Mouse (Mus musculus) thymus, postnatal 36 days (tissue): ENCODE data around the gene Gm32742.
"Not testable (repeated sequence)": the region's sequence is repeated elsewhere in the genome, so short reads cannot be mapped to it uniquely, and the experiment has no call there.

ENCODE experiments used
- DNase-seq, 2 experiments: peaks; one replicate each; pipeline ENCODE4 v3.0.0; 2022; ENCODE audit warnings: mixed read lengths in 2 of 2

The Gm32742 gene

DNA sequence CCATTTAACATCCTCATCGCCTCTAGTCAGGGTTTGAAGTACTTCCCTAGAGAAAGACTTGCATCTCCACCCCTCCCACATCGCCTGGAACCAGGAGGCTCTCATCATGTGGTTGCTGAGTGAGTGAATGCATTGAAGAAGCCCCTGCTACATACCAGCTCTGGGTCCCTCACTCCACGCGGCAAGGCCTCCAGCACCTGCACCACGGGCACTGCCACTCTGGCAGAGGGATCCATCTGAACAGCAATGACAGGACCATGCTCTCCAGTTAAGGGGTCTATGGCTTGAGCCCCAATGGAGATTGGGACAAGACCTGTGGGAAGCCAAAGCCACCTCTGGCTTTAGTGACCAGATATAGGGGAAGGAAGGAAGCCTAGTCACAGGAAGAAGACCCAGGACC lies 18.0 kb downstream of the Gm32742 start:
- DNase-seq = no peak

DNA sequence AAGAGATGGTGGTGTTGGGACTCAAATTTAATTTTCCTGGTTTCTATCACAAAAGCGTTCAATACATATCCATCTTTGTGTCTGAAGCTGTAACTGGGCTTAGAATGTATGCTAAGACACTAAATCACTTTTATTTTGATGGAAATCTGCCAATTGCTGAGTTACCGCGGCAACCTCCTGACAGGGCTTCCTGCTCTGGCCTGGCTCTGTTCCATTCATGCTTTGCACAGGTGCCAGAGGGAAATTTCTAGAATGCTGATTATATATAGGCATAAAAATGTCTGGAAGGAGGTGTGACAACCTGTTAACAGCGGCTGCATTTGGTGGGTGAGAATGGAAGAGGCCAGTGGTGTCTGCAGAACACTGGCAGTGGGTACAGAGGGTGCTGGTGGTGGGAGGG lies 18.8 kb downstream of the Gm32742 start:
- no peak for DNase-seq

DNA sequence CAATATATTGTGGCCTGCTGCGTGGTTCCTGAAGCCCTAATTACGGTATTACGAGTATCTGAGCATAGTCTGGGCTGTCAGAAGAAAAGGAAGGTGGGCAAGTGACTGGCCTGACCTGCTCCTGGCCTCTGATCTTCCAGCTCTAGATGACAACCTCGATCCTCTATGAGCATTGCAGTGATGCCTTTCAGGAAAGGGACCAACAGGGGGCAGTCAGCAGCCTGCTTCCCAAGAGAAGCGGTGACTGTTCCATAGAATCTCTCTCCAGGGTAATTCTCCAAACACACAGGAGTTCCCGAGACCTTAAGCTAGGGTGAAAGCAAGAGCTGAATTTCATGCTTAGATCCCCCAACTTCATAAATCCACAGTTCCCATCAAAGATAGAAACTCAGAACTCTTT lies 21.1 kb downstream of the Gm32742 start:
- no peak for DNase-seq

DNA sequence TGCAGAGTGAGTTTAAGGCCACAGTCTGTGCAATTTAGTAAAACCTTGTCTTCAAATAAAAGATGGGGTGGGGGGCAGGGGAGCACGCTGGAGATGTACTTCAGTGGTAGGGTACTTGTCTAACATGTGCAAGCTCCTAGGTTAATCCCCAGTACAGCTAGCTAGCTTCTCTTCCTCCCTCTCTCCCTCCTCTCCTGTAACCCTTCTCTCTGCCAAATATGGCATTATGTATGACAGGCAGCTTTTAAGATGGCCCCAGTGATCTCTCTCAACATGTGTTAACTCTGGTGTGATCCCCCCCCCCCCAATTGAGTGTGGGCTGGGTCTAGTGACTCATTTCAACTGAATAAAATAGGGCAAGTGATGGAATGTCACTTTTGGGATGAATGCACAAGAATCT lies 21.9 kb downstream of the Gm32742 start:
- DNase-seq = no peak

DNA sequence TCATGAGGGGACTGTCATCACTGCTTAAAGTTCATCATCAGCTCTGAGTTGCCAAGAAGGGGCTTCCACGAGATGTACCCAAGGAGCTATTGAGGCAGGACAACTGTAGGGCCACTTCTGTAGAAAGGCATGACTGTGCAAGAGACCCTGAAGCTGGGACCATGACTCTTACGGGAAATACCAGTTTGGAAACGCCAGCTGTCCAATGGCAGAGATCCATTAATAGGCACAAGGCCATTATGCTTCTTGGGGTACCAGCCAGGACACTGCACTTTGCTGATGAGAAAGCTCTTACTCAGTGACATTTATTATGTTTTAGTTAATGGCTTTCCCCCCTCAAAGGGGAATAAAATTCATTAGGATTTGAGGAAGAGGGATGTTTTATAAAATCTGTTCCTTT lies 24.6 kb downstream of the Gm32742 start:
- no peak for DNase-seq

GRCm38 (mm10) chr9:51139401-51139800 lies 25.9 kb downstream of the Gm32742 start:
- not testable (repeated sequence) for DNase-seq

DNA sequence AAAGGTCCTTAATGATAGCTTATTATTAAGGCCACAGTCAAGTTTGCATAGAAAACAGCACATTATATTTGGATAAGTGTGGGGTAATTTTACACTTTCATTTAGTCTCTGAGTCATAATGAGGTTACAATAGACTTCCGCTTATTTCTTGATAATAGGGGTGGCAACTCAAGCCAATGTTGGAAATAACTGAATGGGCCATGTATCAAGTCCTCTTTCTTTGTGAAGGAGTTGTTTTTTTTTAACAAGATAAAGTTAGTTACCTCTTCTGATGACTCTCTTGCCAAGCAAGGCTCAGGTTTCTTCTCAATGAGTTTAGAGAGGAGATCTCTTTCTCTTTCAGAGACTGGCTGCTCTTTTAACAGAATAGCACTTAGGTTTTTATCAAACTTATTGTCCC lies 27.0 kb downstream of the Gm32742 start:
- no peak for DNase-seq

DNA sequence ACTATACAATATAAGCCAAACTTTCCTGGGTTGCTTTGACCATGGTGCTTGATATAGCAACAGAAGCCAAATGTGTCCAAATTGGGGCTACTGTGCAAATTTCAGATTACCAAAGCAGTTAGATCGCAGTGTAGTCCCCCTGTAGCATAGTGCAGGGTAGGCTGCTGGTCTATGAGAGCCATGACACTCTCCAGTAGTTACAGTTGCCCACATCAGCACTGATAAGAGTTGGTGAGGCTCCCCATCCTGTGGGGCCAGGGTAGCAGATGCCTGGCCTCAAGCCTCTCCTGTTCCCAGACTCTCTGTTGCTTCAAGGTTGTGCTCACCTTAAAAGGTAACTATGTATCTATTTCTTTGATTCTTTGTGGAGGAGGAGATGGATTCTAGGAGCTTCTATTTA lies 27.5 kb downstream of the Gm32742 start:
- no peak for DNase-seq

DNA sequence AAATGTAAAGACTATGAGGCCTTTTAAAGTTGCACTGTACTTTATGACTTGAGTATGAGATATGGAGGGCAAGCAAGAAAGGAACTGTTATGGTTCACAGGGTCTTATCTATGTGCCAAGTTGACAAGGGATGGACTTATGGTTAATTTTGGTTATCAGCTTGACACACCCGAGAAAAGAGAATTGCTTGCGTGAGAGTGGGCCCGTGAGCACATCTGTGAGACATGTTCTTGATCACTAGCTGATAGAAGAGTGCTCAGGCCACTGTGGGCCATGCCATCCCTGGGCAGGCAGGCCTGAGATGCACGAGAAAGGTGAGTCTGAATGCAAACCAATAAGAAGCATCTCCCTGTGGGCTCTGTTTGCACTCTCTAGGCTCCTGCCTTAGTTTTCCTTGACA lies 27.9 kb downstream of the Gm32742 start:
- no peak for DNase-seq

DNA sequence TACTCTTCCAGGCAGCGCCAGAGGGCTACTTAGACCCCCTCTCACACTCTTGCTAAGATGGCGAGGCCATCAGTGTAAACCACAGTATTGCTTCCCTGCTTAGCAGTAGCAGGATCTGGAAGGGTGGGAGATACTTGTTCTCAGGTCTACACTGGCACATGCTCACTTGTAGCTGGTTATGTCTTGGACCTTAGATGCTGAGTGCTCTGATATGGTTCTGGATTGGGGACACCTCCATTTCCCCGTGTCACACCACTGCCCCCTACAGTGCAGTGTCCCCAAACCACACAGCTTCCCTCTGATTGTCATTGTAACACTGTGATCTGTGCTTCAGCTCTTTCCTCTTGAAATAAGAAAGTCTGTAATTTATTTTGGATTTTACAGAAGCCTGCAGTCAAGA lies 28.3 kb downstream of the Gm32742 start:
- peak in 1 of 2 experiments; percentile 16 for DNase-seq

- no peak for DNase-seq
These were observed 50.5 kb downstream of the Gm32742 start for GRCm38 (mm10) chr9:51114767-51115166.

DNA sequence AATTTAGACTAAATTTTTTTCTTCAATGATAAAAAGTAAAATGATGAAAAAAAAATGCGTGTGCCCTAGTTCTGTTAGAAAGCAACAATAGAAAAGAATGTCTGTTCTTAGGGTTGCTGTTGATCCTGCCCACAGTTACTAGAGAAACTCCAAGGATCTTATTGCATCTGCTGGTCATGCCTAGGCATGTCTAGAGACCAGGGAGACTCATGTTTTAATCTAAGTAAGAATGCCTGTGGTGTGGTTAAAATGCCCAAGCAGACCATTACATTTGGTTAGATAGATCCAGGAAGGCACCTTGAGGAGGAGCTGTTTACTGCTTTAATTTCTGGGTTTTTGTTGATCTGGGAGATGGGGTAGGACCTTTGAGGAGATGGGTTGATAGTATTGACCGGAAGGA lies 59.6 kb downstream of the Gm32742 start:
- DNase-seq = no peak

- DNase-seq = peak in 1 of 2 experiments; percentile 5
These were observed 61.4 kb downstream of the Gm32742 start for GRCm38 (mm10) chr9:51103808-51104514.

DNA sequence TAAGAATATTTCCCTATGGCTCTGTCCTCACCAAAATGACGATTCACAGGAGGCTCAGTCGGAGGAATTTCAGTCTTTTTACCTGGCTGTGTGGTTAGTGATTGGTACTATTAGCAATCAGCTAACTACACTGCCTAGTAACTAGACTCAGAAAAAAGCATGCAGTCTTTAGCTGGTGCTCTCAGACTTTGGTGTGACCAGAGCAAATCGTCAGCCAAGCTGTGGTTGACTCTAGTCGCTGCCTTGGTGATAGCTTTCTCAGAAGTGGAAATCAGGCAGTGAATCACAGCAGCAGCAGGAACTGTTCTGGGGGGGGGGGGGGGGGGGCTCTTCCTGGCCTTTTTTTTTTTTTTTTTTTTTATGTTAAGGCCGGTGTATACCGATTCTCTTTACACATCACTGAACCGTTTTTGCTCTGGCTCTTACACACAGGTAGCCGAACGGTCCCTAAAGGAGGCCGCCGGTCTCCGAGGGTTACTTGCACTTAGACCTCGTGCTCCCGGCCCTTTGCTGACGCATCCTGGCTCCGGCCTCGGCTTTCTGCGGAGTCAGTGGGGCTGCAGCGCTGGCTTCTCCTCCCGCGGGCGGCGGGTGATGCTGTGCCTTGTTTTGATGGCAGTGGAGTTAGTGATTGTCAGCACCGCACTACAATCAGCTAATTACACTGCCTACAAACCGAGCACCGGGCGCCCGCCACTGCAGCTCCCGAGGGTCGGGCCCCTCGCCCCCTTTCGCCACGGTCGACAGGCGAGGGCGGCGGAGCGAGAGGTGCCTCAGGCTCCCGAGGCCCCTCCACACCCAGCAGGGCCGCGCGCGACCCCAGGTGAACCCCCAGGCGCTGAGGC lies 62.1 kb downstream of the Gm32742 start:
- peak; percentile 3 to 6 for DNase-seq

DNA sequence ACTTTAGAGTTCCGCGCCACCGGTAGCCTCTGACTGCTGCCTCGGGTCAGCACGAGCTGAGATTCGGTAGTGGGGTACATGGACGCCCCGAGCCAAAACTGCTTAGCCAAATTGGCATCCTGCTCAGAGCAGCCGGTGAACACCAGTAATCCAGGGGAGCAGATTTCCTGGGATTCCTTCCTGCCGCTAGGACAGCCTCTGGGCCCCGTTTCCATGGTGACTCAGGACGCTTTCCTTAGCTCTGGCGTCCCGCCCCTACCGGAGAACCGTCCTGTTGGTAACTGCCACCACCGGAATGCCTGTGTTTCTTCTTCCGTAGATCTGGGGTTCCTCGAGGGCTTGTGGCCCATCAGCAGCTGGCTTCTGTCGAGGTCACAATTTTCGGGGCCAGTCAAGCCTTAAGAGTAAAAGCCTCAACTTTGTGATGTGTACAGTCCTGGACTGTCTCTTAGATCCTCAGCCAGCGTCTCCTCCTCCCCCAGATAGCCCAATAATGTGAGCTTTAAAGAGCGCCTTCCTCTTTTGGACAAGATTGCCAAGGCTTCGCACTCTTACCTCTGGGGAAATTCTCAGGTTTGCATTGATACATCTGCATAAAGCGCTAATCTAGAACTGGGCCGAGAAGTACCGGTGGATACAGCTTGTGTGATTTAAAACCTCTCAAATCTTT lies 63.4 kb downstream of the Gm32742 start, which contains the start of gene 4833427G06Rik:
4833427G06Rik (minus strand) TSS at position 323 of the 670 bp plus-strand sequence.
- no peak for DNase-seq

GRCm38 (mm10) chr9:51096306-51096705 lies 69.0 kb downstream of the Gm32742 start:
- no peak for DNase-seq

GRCm38 (mm10) chr9:51093697-51094096 lies 71.6 kb downstream of the Gm32742 start:
- no peak for DNase-seq

DNA sequence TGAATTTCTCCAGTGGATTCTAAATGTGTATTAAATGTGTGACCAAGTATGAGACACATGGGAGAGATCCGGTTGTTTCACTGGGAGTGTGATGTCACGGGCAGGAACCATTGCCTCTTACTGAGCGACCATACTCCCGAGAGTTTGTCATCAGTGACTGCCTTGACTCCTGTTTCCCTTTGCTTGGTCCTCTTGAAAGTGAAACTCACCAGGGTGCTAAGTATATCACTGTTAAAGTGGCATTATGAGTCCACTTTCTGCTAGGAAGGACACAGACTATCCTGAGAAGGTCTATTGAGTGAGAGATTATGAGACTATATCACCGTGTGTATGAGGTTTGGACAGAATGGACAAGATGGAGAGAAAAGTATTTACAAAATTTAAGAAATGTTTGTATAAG lies 83.7 kb downstream of the Gm32742 start:
- no peak for DNase-seq
